ENCODE assay signal across 15 mouse cellular contexts in genomic region chr4:57967195-57967594, GRCm38 (mm10). TPM values are rescaled to one million over a fixed set of nuclear protein-coding genes. Genes with fewer than 3 reads are reported as not detected.
"Had no signal": no experiment of that assay in that cellular context is flagged by ENCODE, and none has a peak within 500 bp of the region (broad histone marks: within the 10 kb centered on the region; RNA-seq: fewer than 3 reads in every experiment).

No protein-coding gene starts in this region.

- H3K36me3 ChIP-seq: kidney, embryonic 15.5 days; limb, embryonic 12.5 days; liver, embryonic 13.5 days; midbrain, embryonic 15.5 days; neural tube, embryonic 12.5 days had no signal

- H3K9ac ChIP-seq: kidney, embryonic 15.5 days; limb, embryonic 12.5 days; liver, embryonic 13.5 days; liver, postnatal 0 days; midbrain, embryonic 15.5 days; neural tube, embryonic 12.5 days had no signal

- H3K4me3 ChIP-seq: kidney, embryonic 15.5 days; limb, embryonic 12.5 days; liver, embryonic 13.5 days; midbrain, embryonic 15.5 days; neural tube, embryonic 12.5 days had no signal

- H3K9me3 ChIP-seq: kidney, embryonic 15.5 days; limb, embryonic 12.5 days; liver, embryonic 13.5 days; midbrain, embryonic 15.5 days; neural tube, embryonic 12.5 days had no signal

- H3K4me1 ChIP-seq: limb, embryonic 12.5 days; liver, embryonic 13.5 days; midbrain, embryonic 15.5 days; neural tube, embryonic 12.5 days had no signal

- H3K4me2 ChIP-seq: kidney, embryonic 15.5 days; limb, embryonic 12.5 days; liver, embryonic 13.5 days; midbrain, embryonic 15.5 days; neural tube, embryonic 12.5 days had no signal

- H3K27me3 ChIP-seq: kidney, embryonic 15.5 days; limb, embryonic 12.5 days; liver, embryonic 13.5 days; midbrain, embryonic 15.5 days; neural tube, embryonic 12.5 days had no signal

- ATAC-seq: liver, postnatal 0 days; midbrain, embryonic 15.5 days had no signal

- DNase-seq: kidney, adult 2 months; kidney, postnatal 36 days; layer of hippocampus, adult 9-11 months; liver; liver, embryonic 13.5 days; liver, postnatal 0 days; right cerebral cortex, postnatal 4 days; spleen, adult 18-20 months; thymus, adult 18-20 months; thymus, postnatal 14 days had no signal

- H3K27ac ChIP-seq: kidney, embryonic 15.5 days; limb, embryonic 12.5 days; liver, embryonic 13.5 days; midbrain, embryonic 15.5 days; neural tube, embryonic 12.5 days had no signal

RNA-seq across cellular contexts. Expression of gene Txndc8, which starts 41.7 kb away (rescaled TPM):
- polyA plus RNA-seq: kidney, adult 2 months; kidney, embryonic 15.5 days; limb, embryonic 12.5 days; liver, embryonic 13.5 days; liver, postnatal 0 days; midbrain, embryonic 15.5 days; neural tube, embryonic 12.5 days; stomach, embryonic 14.5 days had no signal
